Mouse (Mus musculus): ENCODE results near the gene Anxa4. TPM values are rescaled to one million over a fixed set of nuclear protein-coding genes. Genes with fewer than 3 reads are reported as not detected.
A peak's percentile ranks its signal among the peaks of the same experiment; 100 is the strongest.

Anxa4 gene
- polyA plus RNA-seq, 1 experiment = 21.6 TPM

DNA sequence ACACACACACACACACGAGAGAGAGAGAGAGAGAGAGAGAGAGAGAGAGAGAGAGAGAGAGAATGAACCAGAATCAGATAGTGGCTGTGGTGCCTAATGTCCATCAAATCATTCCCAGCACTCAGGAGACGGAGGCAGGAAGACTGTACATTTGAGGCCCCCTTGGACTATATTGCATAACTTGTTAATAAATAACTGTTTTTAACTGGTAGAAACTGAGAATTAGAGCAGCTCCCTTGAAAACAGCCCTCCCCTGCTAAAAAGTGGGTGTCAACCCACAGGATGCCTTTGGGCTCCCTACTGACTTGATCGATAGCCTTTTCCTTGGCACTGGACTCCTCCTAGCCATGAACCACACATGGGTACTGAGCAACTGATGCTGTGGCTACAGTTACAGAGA, 11.0 kb downstream of the Anxa4 start:
- Histone ChIP-seq H3K36me3 (replicated peaks; ENCODE audit: low read length) (peaks cover 2% of the 10 kb centered on the region), H3K27me3 (replicated peaks) (peaks cover 2% of the 10 kb centered on the region), H3K9me3 (no peaks in the 10 kb centered on the region), H3K4me1 (peaks cover 40% of the 10 kb centered on the region), H3K4me3 (replicated peaks) (no peak overlapping the region)
- TF ChIP-seq FLI1 (IDR thresholded peaks at IDR 0.05; ENCODE audit: low read length) (no peak), GATA1 (IDR thresholded peaks at IDR 0.05; ENCODE audit: borderline replicate concordance, low read length) (no peak)

DNA sequence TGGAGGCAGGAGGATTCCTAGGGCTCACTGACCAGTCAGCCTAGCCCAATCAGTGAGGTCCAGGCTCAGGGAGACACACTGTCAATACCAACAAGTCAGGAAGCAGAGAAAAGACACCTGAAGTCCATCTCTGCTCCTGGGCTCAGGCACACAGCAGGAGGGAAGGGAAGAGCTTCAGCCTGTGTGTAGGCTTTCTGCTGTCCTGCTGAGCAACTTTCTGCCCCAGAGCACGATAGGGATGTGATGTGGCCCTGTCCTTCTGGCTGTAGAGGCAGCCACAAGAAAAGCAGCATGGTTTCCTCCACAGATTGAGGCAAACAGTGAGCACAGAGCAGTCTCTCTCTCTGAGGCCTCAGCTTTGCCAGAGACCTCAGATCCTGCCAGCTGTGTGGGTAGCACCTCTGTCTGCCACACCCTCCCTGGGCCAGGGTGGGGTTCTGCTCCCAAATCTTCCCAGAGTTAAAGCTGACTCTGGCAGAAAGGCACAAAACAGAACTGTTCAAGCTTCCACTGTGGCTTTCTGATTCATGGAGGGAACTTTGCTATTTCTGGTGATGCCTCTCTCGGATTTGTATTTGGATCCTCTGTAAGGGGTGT, 11.9 kb downstream of the Anxa4 start:
- TF ChIP-seq FLI1 (IDR thresholded peaks at IDR 0.05; ENCODE audit: low read length) = no peak
- TF ChIP-seq GATA1 (IDR thresholded peaks at IDR 0.05; ENCODE audit: borderline replicate concordance, low read length) = no peak
- Histone ChIP-seq H3K4me3 (replicated peaks) (no peak overlapping the region), H3K9me3 (no peaks in the 10 kb centered on the region), H3K36me3 (replicated peaks; ENCODE audit: low read length) (peaks cover 2% of the 10 kb centered on the region), H3K4me1 (peaks cover 48% of the 10 kb centered on the region), H3K27me3 (replicated peaks) (peaks cover 2% of the 10 kb centered on the region)

GRCm38 (mm10) chr6:86778910-86779594, 14.3 kb downstream of the Anxa4 start:
- Histone ChIP-seq H3K36me3 (replicated peaks; ENCODE audit: low read length) (no peaks in the 10 kb centered on the region), H3K9me3 (no peaks in the 10 kb centered on the region), H3K27me3 (replicated peaks) (no peaks in the 10 kb centered on the region), H3K4me1 (peaks cover 46% of the 10 kb centered on the region), H3K4me3 (replicated peaks) (no peak overlapping the region)
- TF ChIP-seq FLI1 (IDR thresholded peaks at IDR 0.05; ENCODE audit: low read length) (no peak), GATA1 (IDR thresholded peaks at IDR 0.05; ENCODE audit: borderline replicate concordance, low read length) (no peak)

GRCm38 (mm10) chr6:86777181-86777580, 16.2 kb downstream of the Anxa4 start:
- H3K27me3 ChIP-seq (replicated peaks) = no peaks in the 10 kb centered on the region
- H3K9me3 ChIP-seq = no peaks in the 10 kb centered on the region
- H3K4me1 ChIP-seq = peaks cover 63% of the 10 kb centered on the region
- no peaks in the 10 kb centered on the region for H3K36me3 ChIP-seq (replicated peaks; ENCODE audit: low read length)
- no peak overlapping the region for H3K4me3 ChIP-seq (replicated peaks)
- TF ChIP-seq FLI1 (IDR thresholded peaks at IDR 0.05; ENCODE audit: low read length) = no peak
- TF ChIP-seq GATA1 (IDR thresholded peaks at IDR 0.05; ENCODE audit: borderline replicate concordance, low read length) = no peak

DNA sequence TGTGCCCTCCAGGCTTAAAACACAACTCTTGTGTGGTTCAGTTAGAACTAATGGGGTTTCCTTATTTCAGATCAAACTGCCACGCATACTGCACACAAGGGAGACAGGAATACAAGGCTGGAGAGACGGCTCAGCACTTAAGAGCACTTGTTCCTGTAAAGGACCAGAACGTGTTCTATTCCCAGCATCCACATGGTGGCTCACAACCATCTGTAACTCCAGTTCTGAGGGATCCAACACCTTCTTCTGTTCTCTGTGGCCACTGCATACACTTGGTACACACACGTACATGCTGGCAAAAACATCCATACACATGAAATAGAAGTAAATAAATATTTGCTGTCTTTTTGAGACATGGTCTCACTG, 16.7 kb downstream of the Anxa4 start:
- TF ChIP-seq GATA1 (IDR thresholded peaks at IDR 0.05; ENCODE audit: borderline replicate concordance, low read length) = no peak
- TF ChIP-seq FLI1 (IDR thresholded peaks at IDR 0.05; ENCODE audit: low read length) = no peak
- Histone ChIP-seq H3K4me3 (replicated peaks) (no peak overlapping the region), H3K27me3 (replicated peaks) (no peaks in the 10 kb centered on the region), H3K36me3 (replicated peaks; ENCODE audit: low read length) (no peaks in the 10 kb centered on the region), H3K4me1 (peaks cover 66% of the 10 kb centered on the region), H3K9me3 (no peaks in the 10 kb centered on the region)

DNA sequence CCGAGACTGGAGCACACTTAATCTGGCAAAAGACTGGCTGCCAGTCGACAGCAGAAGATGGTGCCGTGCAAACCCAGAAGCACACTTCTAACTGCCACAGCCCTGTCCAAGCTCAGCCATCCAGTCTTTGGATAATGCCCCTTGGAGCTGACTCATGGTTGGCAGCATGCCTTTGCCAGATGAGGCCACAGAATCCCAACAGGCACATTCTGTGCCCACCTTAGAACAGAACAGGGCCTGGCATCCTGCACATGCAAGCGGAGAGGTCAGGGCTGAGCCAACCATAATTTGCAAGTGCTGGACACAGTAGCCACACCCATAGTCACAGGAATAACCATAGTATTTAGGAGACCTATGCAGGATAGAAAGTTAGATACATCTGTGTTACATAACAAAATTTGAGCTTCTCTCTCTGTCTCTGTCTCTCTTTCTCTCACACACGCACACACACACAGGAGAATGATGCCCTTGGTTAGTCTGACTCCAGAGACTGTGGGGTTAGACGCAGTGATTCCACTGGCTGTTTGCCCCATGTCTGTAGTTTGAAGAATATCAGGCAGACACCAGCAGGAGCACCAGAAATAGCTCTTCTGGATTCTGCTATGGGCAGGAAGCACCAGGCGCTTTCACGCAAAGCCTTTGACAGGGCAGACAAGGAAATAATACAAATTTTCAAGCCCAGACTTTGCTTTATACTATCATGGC, 17.2 kb downstream of the Anxa4 start:
- Histone ChIP-seq H3K9me3 (peaks cover 3% of the 10 kb centered on the region; the same call in 1 of the 2 replicates), H3K4me3 (replicated peaks) (peak overlapping the region; percentile 23), H3K36me3 (replicated peaks; ENCODE audit: low read length) (peaks cover 3% of the 10 kb centered on the region), H3K4me1 (peaks cover 66% of the 10 kb centered on the region), H3K27me3 (replicated peaks) (peaks cover 2% of the 10 kb centered on the region)
- TF ChIP-seq GATA1 (IDR thresholded peaks at IDR 0.05; ENCODE audit: borderline replicate concordance, low read length) (no peak), FLI1 (IDR thresholded peaks at IDR 0.05; ENCODE audit: low read length) (no peak)

GRCm38 (mm10) chr6:86774937-86775336, 18.4 kb downstream of the Anxa4 start:
- no peak overlapping the region for H3K4me3 ChIP-seq (replicated peaks)
- TF ChIP-seq GATA1 (IDR thresholded peaks at IDR 0.05; ENCODE audit: borderline replicate concordance, low read length) (no peak), FLI1 (IDR thresholded peaks at IDR 0.05; ENCODE audit: low read length) (no peak)
- peaks cover 70% of the 10 kb centered on the region for H3K4me1 ChIP-seq

DNA sequence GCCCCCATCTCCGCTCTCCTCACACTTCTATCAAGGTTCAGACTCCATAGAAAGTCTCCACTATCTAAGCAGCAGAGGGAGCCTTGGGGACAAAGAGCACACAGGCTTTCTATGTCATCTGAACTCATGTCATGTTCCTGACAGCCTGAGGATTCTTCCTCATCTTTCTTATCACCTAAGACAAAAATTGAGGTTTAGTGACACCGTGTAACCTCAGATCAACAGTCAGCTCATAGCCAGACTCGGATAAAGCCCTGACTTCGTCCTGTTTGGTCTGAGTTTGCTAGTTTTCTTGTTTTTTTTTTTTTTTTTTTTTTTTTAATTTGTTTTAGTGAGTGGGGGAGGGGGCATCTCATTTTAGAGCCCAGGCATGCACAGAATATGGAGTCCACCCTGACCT, 19.6 kb downstream of the Anxa4 start:
- H3K4me3 ChIP-seq (replicated peaks) = no peak overlapping the region
- H3K27me3 ChIP-seq (replicated peaks) = peaks cover 2% of the 10 kb centered on the region
- TF ChIP-seq FLI1 (IDR thresholded peaks at IDR 0.05; ENCODE audit: low read length) (no peak), GATA1 (IDR thresholded peaks at IDR 0.05; ENCODE audit: borderline replicate concordance, low read length) (no peak)
- peaks cover 3% of the 10 kb centered on the region; the same call in 1 of the 2 replicates for H3K9me3 ChIP-seq
- H3K36me3 ChIP-seq (replicated peaks; ENCODE audit: low read length) = peaks cover 3% of the 10 kb centered on the region
- H3K4me1 ChIP-seq = peaks cover 63% of the 10 kb centered on the region

More at GRCm38 (mm10) chr6:86774937-86775336, 18.4 kb downstream of the Anxa4 start:
- peaks cover 3% of the 10 kb centered on the region; the same call in 1 of the 2 replicates for H3K9me3 ChIP-seq
- peaks cover 2% of the 10 kb centered on the region for H3K27me3 ChIP-seq (replicated peaks)
- peaks cover 3% of the 10 kb centered on the region for H3K36me3 ChIP-seq (replicated peaks; ENCODE audit: low read length)

DNA sequence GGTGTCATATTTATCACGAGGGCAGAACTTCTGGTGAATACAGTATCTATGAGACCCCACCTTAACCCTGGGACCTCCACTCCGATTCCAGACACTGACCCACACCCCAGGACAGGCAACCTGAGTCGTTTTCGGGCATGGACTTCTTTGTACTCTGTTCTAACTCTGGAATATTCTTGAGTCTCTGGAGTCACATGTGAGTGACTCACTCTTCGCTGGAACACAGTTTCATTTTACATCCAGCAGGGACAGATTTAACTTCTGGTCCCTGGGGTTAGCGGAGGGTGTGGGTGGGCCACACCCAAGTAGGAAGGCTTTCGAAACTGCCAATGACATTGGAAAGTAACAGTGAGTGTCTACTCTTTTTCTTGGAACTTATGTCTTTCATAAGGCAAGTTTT, 20.8 kb downstream of the Anxa4 start:
- no peak for TF ChIP-seq GATA1 (IDR thresholded peaks at IDR 0.05; ENCODE audit: borderline replicate concordance, low read length)
- TF ChIP-seq FLI1 (IDR thresholded peaks at IDR 0.05; ENCODE audit: low read length) = no peak
- Histone ChIP-seq H3K9me3 (peaks cover 3% of the 10 kb centered on the region; the same call in 1 of the 2 replicates), H3K4me1 (peaks cover 55% of the 10 kb centered on the region), H3K27me3 (replicated peaks) (peaks cover 4% of the 10 kb centered on the region), H3K4me3 (replicated peaks) (peak overlapping the region; percentile 12), H3K36me3 (replicated peaks; ENCODE audit: low read length) (peaks cover 3% of the 10 kb centered on the region)

- peaks cover 44% of the 10 kb centered on the region for H3K4me1 ChIP-seq
- TF ChIP-seq FLI1 (IDR thresholded peaks at IDR 0.05; ENCODE audit: low read length) (no peak), GATA1 (IDR thresholded peaks at IDR 0.05; ENCODE audit: borderline replicate concordance, low read length) (no peak)
- peaks cover 8% of the 10 kb centered on the region; the same call in 1 of the 2 replicates for H3K9me3 ChIP-seq
Observed at GRCm38 (mm10) chr6:86768938-86769337, 24.4 kb downstream of the Anxa4 start.

More at GRCm38 (mm10) chr6:86768938-86769337, 24.4 kb downstream of the Anxa4 start:
- H3K4me3 ChIP-seq (replicated peaks) = no peak overlapping the region
- H3K27me3 ChIP-seq (replicated peaks) = peaks cover 6% of the 10 kb centered on the region
- peaks cover 12% of the 10 kb centered on the region for H3K36me3 ChIP-seq (replicated peaks; ENCODE audit: low read length)

Data from megakaryocyte, embryonic 14.5 days (primary cell).